Mouse (Mus musculus): ENCODE results near the gene Syne1.

- TF ChIP-seq HCFC1 (IDR thresholded peaks at IDR 0.05; ENCODE audit: borderline replicate concordance, insufficient read depth, low read length): no peak
- no peak for TF ChIP-seq ZNF384 (IDR thresholded peaks at IDR 0.05; ENCODE audit: low read depth, low read length)
- no peak for TF ChIP-seq CHD2 (IDR thresholded peaks at IDR 0.05; ENCODE audit: low read depth, low read length)
Observed at GRCm38 (mm10) chr10:5185156-5186083, 365.9 kb downstream of the Syne1 start.
